Mouse (Mus musculus) heart, embryonic 15.5 days (tissue): ENCODE measurements at regions not wholly inside any gene's neighbourhood (a gene's known extent, or its start where the extent isn't known, plus 50 kb on each side); places are given as distances from the start of the nearest gene placed in this dataset.

Source experiments
- ATAC-seq: fragments of 200-750 bp; cut with Nextera tagmentation; replicated peaks from 2 replicates; pipeline ENCODE4 v1.8.0; 2017; ENCODE audit warnings: low read depth, moderate TSS enrichment; ENCODE audit not compliant: insufficient number of reproducible peaks, insufficient read depth, low FRiP score
- H3K27ac ChIP-seq: fragments of 300-500 bp; sonication (generic); 2 replicates; pipeline ENCODE4 v1.5.1; 2015; ENCODE audit warnings: mild to moderate bottlenecking, inconsistent platforms
- H3K27me3 ChIP-seq: fragments of 300-500 bp; sonication (generic); 2 replicates; pipeline ENCODE4 v1.6.1; 2015; ENCODE audit warnings: inconsistent platforms
- H3K36me3 ChIP-seq: fragments of 300-500 bp; sonication (generic); 2 replicates; pipeline ENCODE4 v1.6.1; 2015; ENCODE audit warnings: mild to moderate bottlenecking, inconsistent platforms
- H3K4me1 ChIP-seq: fragments of 300-500 bp; sonication (generic); replicated peaks from 2 replicates; pipeline ENCODE4 v1.6.1; 2015; ENCODE audit warnings: inconsistent platforms
- H3K4me2 ChIP-seq: fragments of 300-500 bp; sonication (generic); 2 replicates; pipeline ENCODE4 v1.6.1; 2015; ENCODE audit warnings: inconsistent platforms, mild to moderate bottlenecking, moderate library complexity
- H3K4me3 ChIP-seq: fragments of 300-500 bp; sonication (generic); 2 replicates; pipeline ENCODE4 v1.5.1; 2015; ENCODE audit warnings: mild to moderate bottlenecking, inconsistent platforms
- H3K9ac ChIP-seq: fragments of 300-500 bp; sonication (generic); 2 replicates; pipeline ENCODE4 v1.6.1; 2015; ENCODE audit warnings: mild to moderate bottlenecking, inconsistent platforms
- H3K9me3 ChIP-seq: fragments of 300-500 bp; sonication (generic); replicated peaks from 2 replicates; pipeline ENCODE4 v1.6.1; 2016; ENCODE audit warnings: inconsistent platforms
- WGBS: fragments of 180-500 bp; shearing (Covaris S2); methylation state at CpG from one replicate; pipeline ENCODE4 v1.1.7; 2015; ENCODE audit warnings: mixed read lengths; 5-methylcytosine and 5-hydroxymethylcytosine counted together

GRCm38 (mm10) chr4:50827002-50827401, 389.5 kb upstream of the Cylc2 start:
- Histone ChIP-seq H3K36me3 (no peaks in the 10 kb centered on the region), H3K4me2 (no peak overlapping the region), H3K27me3 (no peaks in the 10 kb centered on the region), H3K9me3 (no peaks in the 10 kb centered on the region), H3K9ac (no peak overlapping the region), H3K4me1 (peaks cover 3% of the 10 kb centered on the region), H3K4me3 (no peak overlapping the region), H3K27ac (peak overlapping the region; percentile 54; the same call in 1 of the 2 replicates)
- WGBS: 23% methylated on average over 1 of the region's 1 CpGs
- ATAC-seq: peak; percentile 43; the same call in 1 of the 2 replicates
